Mouse (Mus musculus) brain, embryonic 14.5 days (tissue): ENCODE results near the gene Rbm47. TPM values are rescaled to one million over a fixed set of nuclear protein-coding genes. Genes with fewer than 3 reads are reported as not detected.

Experiments used
- DNase-seq: peaks from one replicate; pipeline ENCODE4 v3.0.0-alpha.2; 2011; ENCODE audit warnings: low read depth
- CTCF ChIP-seq: fragments of 200-500 bp; IDR thresholded peaks from 2 replicates; pipeline ENCODE4 v1.5.1; 2012; ENCODE audit warnings: inconsistent platforms, mild to moderate bottlenecking, moderate library complexity, borderline replicate concordance; ENCODE audit not compliant: insufficient read depth, insufficient read length; ENCODE audit errors: extremely low read depth
- POLR2A ChIP-seq: fragments of 200-500 bp; IDR thresholded peaks from 2 replicates; pipeline ENCODE4 v1.6.1; 2012; ENCODE audit warnings: mild to moderate bottlenecking, inconsistent platforms, borderline replicate concordance; ENCODE audit not compliant: poor library complexity, insufficient read depth, insufficient read length, severe bottlenecking; ENCODE audit errors: extremely low read depth
- polyA plus RNA-seq: library from polyadenylated mRNA; depleted of rRNA; stranded (reverse); fragments of >200 nt; gene quantifications from 2 replicates; pipeline ENCODE4 v1.2.3, GENCODE M21; 2012

Rbm47 gene
- polyA plus RNA-seq, 1 experiment, result 3.7 TPM

- no peak for DNase-seq
- TF ChIP-seq CTCF (no peak), POLR2A (no peak)
These were observed 145.7 kb downstream of the Rbm47 start for GRCm38 (mm10) chr5:66027206-66027605.

DNA sequence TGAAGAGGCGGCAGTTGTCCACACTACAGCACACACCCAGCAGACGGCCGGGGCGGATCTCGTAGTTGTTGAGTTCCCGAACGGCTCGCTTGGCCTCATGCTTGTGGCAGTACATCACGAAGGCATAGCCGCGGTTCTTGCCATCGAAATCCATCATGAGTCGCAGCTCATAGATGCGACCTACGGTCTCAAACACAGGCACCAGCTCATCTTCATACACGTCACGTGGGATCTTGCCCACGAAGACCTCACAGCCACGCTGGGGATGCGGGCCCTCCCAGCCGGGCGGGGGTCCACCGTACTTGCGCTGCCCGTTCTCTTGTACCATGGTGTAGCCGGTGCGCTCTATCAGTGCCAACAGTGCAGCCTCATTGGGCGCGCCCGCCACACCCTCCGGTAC lies 146.1 kb downstream of the Rbm47 start:
- DNase-seq, result no peak
- TF ChIP-seq POLR2A (no peak), CTCF (no peak)

DNA sequence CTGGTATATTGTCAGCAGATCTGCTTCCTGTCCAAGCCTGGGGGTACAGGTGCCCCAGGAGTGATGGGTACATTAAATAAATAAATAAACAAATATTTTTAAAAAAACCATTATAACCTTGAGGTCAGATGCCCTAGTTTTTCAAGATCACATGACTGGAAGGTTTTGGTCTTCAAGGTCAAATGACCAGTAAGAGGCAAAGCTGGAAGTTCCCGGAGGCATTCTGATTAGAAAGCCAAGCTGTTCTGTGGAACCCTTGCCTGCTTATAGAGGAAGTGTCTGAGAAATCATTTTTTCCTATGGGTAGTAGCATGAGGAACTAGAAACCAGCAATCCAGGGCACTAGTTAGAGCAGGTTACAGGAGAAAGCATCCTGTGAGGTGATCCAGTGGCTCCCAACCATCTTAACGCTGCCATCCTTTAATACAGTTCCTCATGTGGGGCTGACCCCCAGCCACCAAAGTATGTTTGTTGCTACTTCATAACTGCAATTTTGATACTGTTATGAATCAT lies 157.4 kb downstream of the Rbm47 start:
- TF ChIP-seq POLR2A, result no peak
- TF ChIP-seq CTCF, result no peak
- no peak for DNase-seq

DNA sequence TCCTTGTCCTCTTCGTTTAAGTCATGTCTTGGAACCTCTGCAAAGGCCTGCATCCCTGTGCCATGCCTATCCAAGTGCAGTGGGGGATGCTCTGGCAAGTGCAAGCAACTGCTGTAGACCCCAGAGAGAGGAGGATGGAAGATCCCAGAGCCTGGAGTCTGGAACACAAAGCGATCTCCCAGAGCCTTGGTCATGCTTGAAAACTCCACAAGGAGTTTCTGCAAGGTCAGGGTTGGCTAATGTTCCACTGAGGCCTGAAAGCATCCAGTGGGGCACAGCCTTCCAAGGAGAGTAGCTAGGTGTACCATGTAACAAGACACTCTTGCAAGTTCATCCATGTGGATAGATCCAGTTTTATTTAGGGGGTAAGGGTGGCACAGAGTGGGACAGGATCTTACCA lies 158.5 kb downstream of the Rbm47 start:
- DNase-seq, result no peak
- TF ChIP-seq CTCF (no peak), POLR2A (no peak)

DNA sequence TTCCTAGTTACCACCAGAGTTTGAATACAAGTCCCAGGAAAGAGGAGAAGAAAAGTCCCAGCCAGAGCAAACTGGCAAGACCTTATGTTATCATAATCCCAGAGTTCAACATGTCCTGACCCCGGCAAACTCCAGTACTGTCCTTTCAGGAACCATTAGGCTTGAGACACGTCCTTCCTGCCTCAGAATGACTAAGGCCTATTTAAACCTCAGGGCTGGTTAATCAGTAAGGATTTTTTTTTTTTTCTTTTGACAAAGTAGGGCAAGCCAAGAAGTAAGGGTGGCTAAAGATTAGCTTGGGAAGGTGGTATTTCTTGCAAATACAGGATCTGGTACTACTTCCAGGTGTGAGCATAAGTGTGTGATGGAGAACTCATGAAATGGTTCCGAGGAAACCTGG lies 158.9 kb downstream of the Rbm47 start:
- DNase-seq, result no peak
- TF ChIP-seq CTCF (no peak), POLR2A (no peak)

GRCm38 (mm10) chr5:66008245-66008967 lies 164.5 kb downstream of the Rbm47 start:
- DNase-seq, result no peak
- TF ChIP-seq CTCF, result no peak
- TF ChIP-seq POLR2A, result no peak

- no peak for TF ChIP-seq POLR2A
- no peak for TF ChIP-seq CTCF
- no peak for DNase-seq
These were observed 167.8 kb downstream of the Rbm47 start for GRCm38 (mm10) chr5:66005041-66005678.

DNA sequence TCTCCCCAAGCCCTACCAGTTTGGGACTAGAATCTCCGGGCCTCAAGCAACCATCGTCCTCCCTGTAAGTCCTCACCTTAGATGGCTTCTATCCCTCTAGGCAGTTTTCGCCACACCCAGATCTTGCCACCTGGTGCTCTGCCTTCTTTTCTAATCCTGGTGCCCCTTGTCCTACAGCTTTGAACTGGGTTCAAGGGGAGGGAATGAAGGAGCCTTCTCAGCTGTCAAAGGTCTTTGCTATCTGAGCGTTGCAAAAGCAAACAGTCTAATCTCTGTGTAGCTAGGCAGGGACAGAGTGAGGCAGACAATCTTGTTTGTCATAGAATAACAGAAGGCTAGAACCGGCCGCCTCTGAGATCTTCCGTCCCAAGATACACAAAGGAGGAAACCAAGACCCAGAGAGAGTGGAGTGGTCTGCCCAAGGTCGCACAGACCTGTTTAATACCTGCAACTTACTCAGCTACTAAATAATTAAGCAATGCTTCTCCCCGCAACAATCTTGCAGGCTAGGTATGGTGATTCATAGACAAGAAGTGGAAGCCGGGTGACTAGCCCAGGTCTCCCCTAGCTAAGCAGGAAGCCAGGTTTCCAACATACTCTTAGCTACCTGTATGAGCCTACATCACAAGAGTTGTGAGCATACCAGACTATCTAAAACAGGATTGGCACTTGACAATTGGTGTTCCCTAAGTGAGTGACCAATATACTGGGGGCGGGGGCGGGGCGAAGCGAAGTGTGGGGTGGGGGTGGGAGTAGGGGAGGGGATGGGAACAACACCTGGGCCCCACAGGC lies 168.6 kb downstream of the Rbm47 start, which contains the start of gene 9130230L23Rik:
Gene 9130230L23Rik, minus strand, starts transcription at position 152 of the 792 bp plus-strand sequence.
- DNase-seq, result no peak
- TF ChIP-seq CTCF (no peak), POLR2A (no peak)

DNA sequence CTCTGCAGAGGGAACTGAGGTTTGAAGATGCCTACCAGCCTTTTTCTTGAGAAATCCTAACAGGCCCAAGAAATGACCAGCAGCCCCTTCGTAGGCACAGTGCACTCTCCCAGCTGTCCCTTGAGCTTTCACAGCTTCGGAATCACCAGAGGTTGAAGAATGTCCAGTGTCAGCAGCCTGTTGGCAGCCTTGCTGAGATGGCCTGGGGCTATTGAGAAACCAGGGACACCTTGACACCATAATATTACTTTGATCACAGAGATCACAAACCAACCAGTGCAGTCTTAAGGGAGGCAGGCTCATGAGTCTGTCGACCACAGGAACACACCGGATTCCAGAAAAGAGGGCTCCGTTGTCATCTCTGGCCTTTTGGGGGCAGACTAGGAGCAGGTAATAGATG lies 171.7 kb downstream of the Rbm47 start:
- no peak for TF ChIP-seq POLR2A
- no peak for TF ChIP-seq CTCF
- DNase-seq, result no peak

- DNase-seq, result no peak
- TF ChIP-seq POLR2A (no peak), CTCF (no peak)
These were observed 172.3 kb downstream of the Rbm47 start for GRCm38 (mm10) chr5:66000567-66001125.

- no peak for DNase-seq
- no peak for TF ChIP-seq POLR2A
- no peak for TF ChIP-seq CTCF
These were observed 172.8 kb downstream of the Rbm47 start for GRCm38 (mm10) chr5:66000074-66000473.
